In genomic region chr7:5972546-5972945, GRCm38 (mm10) we compare ENCODE assay signal across 19 mouse cellular contexts. TPM values are rescaled to one million over a fixed set of nuclear protein-coding genes. Genes with fewer than 3 reads are reported as not detected.
"Had no signal": no experiment of that assay in that cellular context is flagged by ENCODE, and none has a peak within 500 bp of the region (broad histone marks: within the 10 kb centered on the region; RNA-seq: fewer than 3 reads in every experiment).

No protein-coding gene starts in this region.

RNA-seq across cellular contexts. Expression of gene Vmn1r65, which starts 38.3 kb away (rescaled TPM):
- polyA plus RNA-seq: cerebellum, adult 2 months; cortical plate, adult 2 months; embryonic facial prominence, embryonic 10.5 days; embryonic facial prominence, embryonic 11.5 days; embryonic facial prominence, embryonic 12.5 days; embryonic facial prominence, embryonic 13.5 days; embryonic facial prominence, embryonic 14.5 days; embryonic facial prominence, embryonic 15.5 days; erythroblast, embryonic 14.5 days; forebrain, embryonic 10.5 days; forebrain, embryonic 11.5 days; forebrain, embryonic 12.5 days; forebrain, embryonic 13.5 days; forebrain, embryonic 14.5 days; forebrain, embryonic 15.5 days; forebrain, embryonic 16.5 days; forebrain, postnatal 0 days; frontal cortex, adult 2 months; gonadal fat pad, adult 2 months had no signal
